Comparison of ENCODE assay signal across 10 mouse cellular contexts in the genomic region with DNA sequence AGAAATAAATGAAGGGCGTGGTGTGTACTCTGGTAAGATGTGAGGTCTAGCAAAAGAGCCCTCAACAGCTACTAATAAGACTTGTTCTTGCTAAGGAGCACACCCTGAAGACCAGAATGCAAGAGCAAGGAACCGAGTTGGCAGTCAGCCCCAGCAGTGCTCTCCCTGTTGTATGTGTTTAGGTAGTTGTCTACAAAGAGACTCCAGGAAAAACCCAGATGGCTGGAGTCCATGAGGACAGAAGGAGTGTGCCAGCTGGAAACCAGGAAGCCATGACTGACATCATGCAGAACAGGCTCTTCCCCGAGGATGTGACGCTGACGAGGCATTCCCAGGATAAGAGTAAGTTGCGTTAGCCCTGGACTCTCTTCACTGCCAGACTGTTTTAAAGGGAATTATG.
DNase-seq lines count a peak whose midpoint lies in the region; ATAC-seq and TF ChIP-seq lines count a peak whose summit lies in the region.
"Had no signal": no experiment of that assay in that cellular context is flagged by ENCODE, and none has a peak within 500 bp of the region (broad histone marks: within the 10 kb centered on the region; RNA-seq: fewer than 3 reads in every experiment).

No protein-coding gene starts in this region.

- ATAC-seq in frontal cortex, adult (ENCODE audit: low TSS enrichment): peak; percentile 41; the same call in 1 of the 2 replicates
- no peak for ATAC-seq in stomach, postnatal 0 days (ENCODE audit: low FRiP score, low TSS enrichment)
- ATAC-seq: intestine, postnatal 0 days had no signal

- no peak for TF ChIP-seq CTCF in stomach, postnatal 0 days (IDR thresholded peaks at IDR 0.05; ENCODE audit: low read depth)

- H3K9me3 ChIP-seq in stomach, postnatal 0 days (ENCODE audit: control insufficient read depth, low read length): no peaks in the 10 kb centered on the region
- H3K9me3 ChIP-seq: heart, embryonic 13.5 days had no signal

- no peaks in the 10 kb centered on the region for H3K27me3 ChIP-seq in stomach, postnatal 0 days (ENCODE audit: control insufficient read depth, insufficient read depth, low read length)
- H3K27me3 ChIP-seq: heart, embryonic 13.5 days had no signal

- H3K27ac ChIP-seq in stomach, postnatal 0 days (replicated peaks): no peak overlapping the region
- H3K27ac ChIP-seq: heart, embryonic 13.5 days had no signal

- DNase-seq in frontal cortex, postnatal 25 days (ENCODE audit: low spot score in 2 of 2): no peak
- DNase-seq in NIH3T3 (ENCODE audit: low read depth): peak; percentile 43
- peak; percentile 85 to 90 for DNase-seq in cerebellum, postnatal 25 days
- DNase-seq in layer of hippocampus, adult 8-10 months (ENCODE audit: low spot score in 2 of 2): peak; percentile 42 to 64
- DNase-seq in testis, postnatal 14 days (ENCODE audit: low spot score): no peak
- DNase-seq in stomach, postnatal 0 days (ENCODE audit: low spot score): no peak
- no peak for DNase-seq in frontal cortex, postnatal 14 days (ENCODE audit: low spot score in 2 of 2)

- no peak overlapping the region for H3K4me2 ChIP-seq in stomach, postnatal 0 days (replicated peaks; ENCODE audit: low read depth)
- H3K4me2 ChIP-seq: heart, embryonic 13.5 days had no signal

- H3K4me3 ChIP-seq in stomach, postnatal 0 days (ENCODE audit: low read depth, low read length): no peak overlapping the region
- H3K4me3 ChIP-seq: heart, embryonic 13.5 days had no signal

- H3K36me3 ChIP-seq in stomach, postnatal 0 days (ENCODE audit: control insufficient read depth, insufficient read depth, low read length): no peaks in the 10 kb centered on the region
- H3K36me3 ChIP-seq: heart, embryonic 13.5 days had no signal

- 75% methylated on average over 6 of the region's 6 CpGs for WGBS in stomach, postnatal 0 days

- H3K9ac ChIP-seq in stomach, postnatal 0 days (ENCODE audit: low read length): no peak overlapping the region
- H3K9ac ChIP-seq: heart, embryonic 13.5 days had no signal

- no peak for TF ChIP-seq EP300 in stomach, postnatal 0 days (optimal IDR thresholded peaks at IDR 0.05)

- H3K4me1 ChIP-seq in stomach, postnatal 0 days (replicated peaks; ENCODE audit: control insufficient read depth, insufficient read depth): no peaks in the 10 kb centered on the region
- H3K4me1 ChIP-seq: heart, embryonic 13.5 days had no signal

Comparison
In these comparisons a context has a peak if more than half of its experiments do, and no peak if none do; other contexts are left out.
1. DNase-seq: peak in NIH3T3 (single experiment), cerebellum, postnatal 25 days (2 of 2) and layer of hippocampus, adult 8-10 months (2 of 2); none in frontal cortex, postnatal 25 days (0 of 2), testis, postnatal 14 days (single experiment), stomach, postnatal 0 days (single experiment) and frontal cortex, postnatal 14 days (0 of 2).